Mouse (Mus musculus): ENCODE data around the gene Rnf130. TPM values are rescaled to one million over a fixed set of nuclear protein-coding genes. Genes with fewer than 3 reads are reported as not detected.

Rnf130 gene
- polyA plus RNA-seq, 1 experiment from 2014 or later: 52.6 TPM

DNA sequence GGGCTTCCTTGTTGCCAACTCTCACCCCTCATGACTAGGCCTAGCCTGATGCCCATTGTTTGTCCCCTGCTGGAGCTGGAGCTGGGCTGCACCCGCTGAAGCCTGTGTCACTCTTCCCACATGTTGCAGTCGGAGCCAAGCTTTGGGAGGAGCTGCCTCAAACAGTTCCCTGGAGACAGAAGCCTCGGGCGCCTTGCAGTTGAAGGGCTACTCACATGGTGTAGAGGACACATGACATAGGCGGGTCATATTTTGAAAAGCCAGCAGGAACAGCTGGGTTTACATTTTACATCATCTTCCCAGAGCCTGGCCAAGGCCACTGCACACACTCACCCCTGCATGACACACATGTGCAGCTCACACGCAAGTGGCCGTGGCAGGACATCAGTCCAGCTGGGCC lies 124.1 kb downstream of the Rnf130 start:
- TF ChIP-seq CTCF (IDR thresholded peaks at IDR 0.05; ENCODE audit: low read depth) (no peak), EP300 (optimal IDR thresholded peaks at IDR 0.05) (no peak)
- ATAC-seq (ENCODE audit: low FRiP score, low TSS enrichment): 0 out of 2 replicates have a peak, but pooled peaks have one; percentile 14
- WGBS: 78% methylated on average over 7 of the region's 7 CpGs

DNA sequence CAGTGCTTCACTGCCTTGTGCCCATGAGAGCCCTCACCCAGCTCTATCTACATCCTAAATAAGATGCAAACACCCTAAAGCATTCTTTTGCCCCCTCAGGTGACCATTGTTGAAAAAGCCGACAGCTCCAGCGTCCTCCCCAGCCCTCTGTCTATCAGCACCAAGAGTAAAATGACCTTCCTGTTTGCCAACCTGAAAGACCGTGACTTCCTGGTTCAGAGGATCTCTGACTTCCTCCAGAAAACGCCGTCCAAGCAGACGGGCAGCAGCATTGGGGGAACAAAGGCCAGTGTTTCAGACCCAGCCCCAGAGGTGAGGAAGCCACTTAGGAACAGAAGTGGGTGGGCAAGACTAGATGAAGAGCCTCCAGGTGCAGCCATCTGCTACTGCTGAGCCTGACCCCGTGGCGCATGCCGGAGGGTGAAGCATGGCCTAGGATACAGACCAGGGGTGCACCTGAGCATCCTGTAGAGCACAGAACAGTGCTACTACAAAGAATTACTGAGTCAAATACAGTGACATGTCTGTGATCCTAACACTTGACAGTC lies 124.5 kb downstream of the Rnf130 start:
- TF ChIP-seq EP300 (optimal IDR thresholded peaks at IDR 0.05) (no peak), CTCF (IDR thresholded peaks at IDR 0.05; ENCODE audit: low read depth) (no peak)
- Histone ChIP-seq H3K36me3 (ENCODE audit: control insufficient read depth, insufficient read depth, low read length) (peaks cover 53% of the 10 kb centered on the region), H3K4me3 (ENCODE audit: low read depth, low read length) (no peak overlapping the region), H3K9me3 (ENCODE audit: control insufficient read depth, low read length) (no peaks in the 10 kb centered on the region), H3K9ac (ENCODE audit: low read length) (no peak overlapping the region), H3K4me2 (replicated peaks; ENCODE audit: low read depth) (no peak overlapping the region), H3K4me1 (replicated peaks; ENCODE audit: control insufficient read depth, insufficient read depth) (no peaks in the 10 kb centered on the region), H3K27ac (replicated peaks) (no peak overlapping the region), H3K27me3 (ENCODE audit: control insufficient read depth, insufficient read depth, low read length) (no peaks in the 10 kb centered on the region)
- ATAC-seq (ENCODE audit: low FRiP score, low TSS enrichment): no peak
- DNase-seq (ENCODE audit: low spot score): no peak
- 83% methylated on average over 9 of the region's 9 CpGs for WGBS

More for the DNA sequence above, 124.1 kb downstream of the Rnf130 start:
- H3K36me3 ChIP-seq (ENCODE audit: control insufficient read depth, insufficient read depth, low read length): peaks cover 53% of the 10 kb centered on the region
- no peak overlapping the region for H3K4me2 ChIP-seq (replicated peaks; ENCODE audit: low read depth)
- H3K9ac ChIP-seq (ENCODE audit: low read length): no peak overlapping the region
- no peak for DNase-seq (ENCODE audit: low spot score)
- H3K27me3 ChIP-seq (ENCODE audit: control insufficient read depth, insufficient read depth, low read length): no peaks in the 10 kb centered on the region
- H3K4me3 ChIP-seq (ENCODE audit: low read depth, low read length): no peak overlapping the region
- no peak overlapping the region for H3K27ac ChIP-seq (replicated peaks)
- no peaks in the 10 kb centered on the region for H3K9me3 ChIP-seq (ENCODE audit: control insufficient read depth, low read length)
- H3K4me1 ChIP-seq (replicated peaks; ENCODE audit: control insufficient read depth, insufficient read depth): no peaks in the 10 kb centered on the region

DNA sequence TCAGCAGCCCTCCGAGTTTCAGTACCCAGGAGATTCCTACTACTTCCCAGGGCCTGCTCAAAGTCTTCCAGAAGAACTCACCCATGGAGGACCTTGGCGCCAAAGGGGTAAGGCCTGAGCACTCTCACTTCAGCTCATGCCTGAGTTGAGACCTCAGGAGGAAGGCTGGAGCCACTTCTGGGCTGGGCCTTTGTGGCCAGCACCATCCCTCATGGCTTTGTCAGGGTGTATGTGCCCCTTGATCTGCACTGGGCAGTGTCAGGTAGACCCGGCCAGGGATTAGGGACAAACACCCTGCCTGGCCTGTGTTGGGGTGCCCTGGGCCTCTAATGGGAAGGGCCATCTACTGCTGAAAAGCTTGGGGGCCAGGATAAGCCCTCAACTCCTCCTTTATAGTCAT lies 126.2 kb downstream of the Rnf130 start:
- ATAC-seq (ENCODE audit: low FRiP score, low TSS enrichment) (no peak), DNase-seq (ENCODE audit: low spot score) (no peak)
- TF ChIP-seq EP300 (optimal IDR thresholded peaks at IDR 0.05) (no peak), CTCF (IDR thresholded peaks at IDR 0.05; ENCODE audit: low read depth) (no peak)
- no peak overlapping the region for H3K9ac ChIP-seq (ENCODE audit: low read length)
- H3K4me3 ChIP-seq (ENCODE audit: low read depth, low read length): no peak overlapping the region
- H3K36me3 ChIP-seq (ENCODE audit: control insufficient read depth, insufficient read depth, low read length): peaks cover 43% of the 10 kb centered on the region
- WGBS: 92% methylated on average over 3 of the region's 3 CpGs
- no peaks in the 10 kb centered on the region for H3K27me3 ChIP-seq (ENCODE audit: control insufficient read depth, insufficient read depth, low read length)
- no peak overlapping the region for H3K4me2 ChIP-seq (replicated peaks; ENCODE audit: low read depth)
- no peaks in the 10 kb centered on the region for H3K9me3 ChIP-seq (ENCODE audit: control insufficient read depth, low read length)
- H3K4me1 ChIP-seq (replicated peaks; ENCODE audit: control insufficient read depth, insufficient read depth): no peaks in the 10 kb centered on the region
- no peak overlapping the region for H3K27ac ChIP-seq (replicated peaks)

DNA sequence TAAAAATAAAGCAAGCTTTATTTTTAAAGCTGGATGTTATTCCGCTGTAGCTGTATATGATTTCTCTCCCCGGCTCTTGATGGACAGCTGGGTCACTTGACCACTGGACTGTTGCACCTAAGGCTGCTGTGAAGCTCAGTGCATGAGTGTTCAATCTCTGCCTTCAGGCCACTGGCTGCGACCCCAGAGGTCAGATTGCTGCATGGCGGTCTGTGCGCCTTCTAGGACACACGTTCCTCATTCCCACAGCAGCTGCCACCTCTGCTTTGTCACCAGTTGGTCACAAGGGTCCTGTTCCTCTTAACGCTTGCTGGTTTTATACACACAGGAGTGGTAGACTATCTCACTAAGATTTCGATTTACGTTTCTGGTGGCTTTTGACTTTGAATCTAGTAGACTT lies 129.0 kb downstream of the Rnf130 start:
- Histone ChIP-seq H3K4me1 (replicated peaks; ENCODE audit: control insufficient read depth, insufficient read depth) (no peaks in the 10 kb centered on the region), H3K4me2 (replicated peaks; ENCODE audit: low read depth) (no peak overlapping the region), H3K36me3 (ENCODE audit: control insufficient read depth, insufficient read depth, low read length) (peaks cover 58% of the 10 kb centered on the region), H3K27ac (replicated peaks) (no peak overlapping the region), H3K27me3 (ENCODE audit: control insufficient read depth, insufficient read depth, low read length) (no peaks in the 10 kb centered on the region), H3K9me3 (ENCODE audit: control insufficient read depth, low read length) (no peaks in the 10 kb centered on the region), H3K9ac (ENCODE audit: low read length) (no peak overlapping the region), H3K4me3 (ENCODE audit: low read depth, low read length) (no peak overlapping the region)
- WGBS: 73% methylated on average over 9 of the region's 9 CpGs
- DNase-seq (ENCODE audit: low spot score): no peak
- TF ChIP-seq CTCF (IDR thresholded peaks at IDR 0.05; ENCODE audit: low read depth) (no peak), EP300 (optimal IDR thresholded peaks at IDR 0.05) (no peak)
- no peak for ATAC-seq (ENCODE audit: low FRiP score, low TSS enrichment)

MicroRNAs within 50 kb of the gene (microRNA counts, 519-probe panel; counts per million panel counts)
- microRNA mmu-miR-340-3p: 2,087 counts per million, percentile 4 among the panel's probes with 10 or more counts
- 5,436 counts per million, percentile 63 among the panel's probes with 10 or more counts for microRNA mmu-miR-340-5p

Small RNAs within 50 kb of the gene (microRNA-seq; reads per million reads assigned to microRNA genes)
- gene Mir340: 173 reads per million, percentile 50 among the genes with 10 or more reads in this experiment

Other genes starting within 250 kb of the Rnf130 start
- gene Gfpt2, start 231.2 kb upstream of the Rnf130 start, polyA plus RNA-seq (2015; fragmentation: Nextera tagmentation; extraction: Ambion mirVana): 2.3 and 2.8 TPM in 2 replicates
- 19.2 and 19.7 TPM in 2 replicates for gene Mapk9, start 178.6 kb upstream of the Rnf130 start, polyA plus RNA-seq (2015; fragmentation: Nextera tagmentation; extraction: Ambion mirVana)
- 0.57 and 0.74 TPM in 2 replicates for gene Rasgef1c, start 123.5 kb upstream of the Rnf130 start, polyA plus RNA-seq (2015; fragmentation: Nextera tagmentation; extraction: Ambion mirVana)
- 13.9 and 14.5 TPM in 2 replicates for gene Tbc1d9b, start 106.0 kb downstream of the Rnf130 start, polyA plus RNA-seq (2015; fragmentation: Nextera tagmentation; extraction: Ambion mirVana)
- 6.1 and 6.2 TPM in 2 replicates for gene Mrnip, start 149.1 kb downstream of the Rnf130 start, polyA plus RNA-seq (2015; fragmentation: Nextera tagmentation; extraction: Ambion mirVana)
- gene Sqstm1, start 185.5 kb downstream of the Rnf130 start, polyA plus RNA-seq (2015; fragmentation: Nextera tagmentation; extraction: Ambion mirVana): 211 and 220 TPM in 2 replicates
- gene Mgat4b, start 185.5 kb downstream of the Rnf130 start, polyA plus RNA-seq (2015; fragmentation: Nextera tagmentation; extraction: Ambion mirVana): 30.8 and 32.6 TPM in 2 replicates
- gene Ltc4s, start 213.3 kb downstream of the Rnf130 start, polyA plus RNA-seq (2015; fragmentation: Nextera tagmentation; extraction: Ambion mirVana): 13.2 and 13.8 TPM in 2 replicates

Measured in stomach, postnatal 0 days (tissue).